Mouse (Mus musculus) forebrain, embryonic 14.5 days (tissue): Measurements from ENCODE around the gene Slc35g2. TPM values are rescaled to one million over a fixed set of nuclear protein-coding genes. Genes with fewer than 3 reads are reported as not detected.

Experiments
- ATAC-seq: fragments of 200-750 bp; cut with Nextera tagmentation; 2 replicates; pipeline ENCODE4 v1.8.0; 2017; ENCODE audit warnings: mild to moderate bottlenecking, moderate library complexity
- DNase-seq: peaks from one replicate; pipeline ENCODE4 v3.0.0-alpha.2; 2015; ENCODE audit warnings: low spot score
- H3K27ac ChIP-seq: fragments of 300-500 bp; sonication (generic); 2 replicates; pipeline ENCODE4 v1.5.1; 2014; ENCODE audit warnings: low read depth, mild to moderate bottlenecking, control low read depth, low read length, moderate library complexity
- H3K27me3 ChIP-seq: fragments of 300-500 bp; sonication (generic); replicated peaks from 2 replicates; pipeline ENCODE4 v1.6.1; 2014; ENCODE audit warnings: low read length, control low read depth, mixed read lengths; ENCODE audit not compliant: control insufficient read depth, insufficient read depth
- H3K36me3 ChIP-seq: fragments of 300-500 bp; sonication (generic); 2 replicates; pipeline ENCODE4 v1.6.1; 2014; ENCODE audit warnings: low read length, control low read depth; ENCODE audit not compliant: control insufficient read depth, insufficient read depth
- H3K4me1 ChIP-seq: fragments of 300-500 bp; sonication (generic); 2 replicates; pipeline ENCODE4 v1.6.1; 2014; ENCODE audit warnings: antibody characterized with exemption, low read length, control low read depth; ENCODE audit not compliant: control insufficient read depth, insufficient read depth
- H3K4me2 ChIP-seq: fragments of 300-500 bp; sonication (generic); 2 replicates; pipeline ENCODE4 v1.6.1; 2014; ENCODE audit warnings: mild to moderate bottlenecking, control low read depth, low read length
- H3K4me3 ChIP-seq: fragments of 300-500 bp; sonication (generic); 2 replicates; pipeline ENCODE4 v1.5.1; 2014; ENCODE audit warnings: low read depth, low read length, control low read depth
- H3K9ac ChIP-seq: fragments of 300-500 bp; sonication (generic); 2 replicates; pipeline ENCODE4 v1.6.1; 2014; ENCODE audit warnings: mild to moderate bottlenecking, low read length, control low read depth, moderate library complexity
- H3K9me3 ChIP-seq: fragments of 300-500 bp; sonication (generic); replicated peaks from 2 replicates; pipeline ENCODE4 v1.6.1; 2016; ENCODE audit warnings: low read length, control low read depth, mixed read lengths; ENCODE audit not compliant: control insufficient read depth
- WGBS: fragments of 180-500 bp; shearing (Covaris S2); extraction: QIAGEN DNeasy Blood & Tissue Kit; methylation state at CpG from one replicate; pipeline ENCODE4 v1.1.7; 2014; 5-methylcytosine and 5-hydroxymethylcytosine counted together
- polyA plus RNA-seq: library from polyadenylated mRNA; unstranded; fragments of >200 nt; fragmentation: Nextera tagmentation; extraction: Ambion mirVana; gene quantifications from 2 replicates; pipeline ENCODE4 v1.2.1, GENCODE M21; 2014

Slc35g2 gene
- polyA plus RNA-seq, 1 experiment from 2014 or later: 8.6 TPM

DNA sequence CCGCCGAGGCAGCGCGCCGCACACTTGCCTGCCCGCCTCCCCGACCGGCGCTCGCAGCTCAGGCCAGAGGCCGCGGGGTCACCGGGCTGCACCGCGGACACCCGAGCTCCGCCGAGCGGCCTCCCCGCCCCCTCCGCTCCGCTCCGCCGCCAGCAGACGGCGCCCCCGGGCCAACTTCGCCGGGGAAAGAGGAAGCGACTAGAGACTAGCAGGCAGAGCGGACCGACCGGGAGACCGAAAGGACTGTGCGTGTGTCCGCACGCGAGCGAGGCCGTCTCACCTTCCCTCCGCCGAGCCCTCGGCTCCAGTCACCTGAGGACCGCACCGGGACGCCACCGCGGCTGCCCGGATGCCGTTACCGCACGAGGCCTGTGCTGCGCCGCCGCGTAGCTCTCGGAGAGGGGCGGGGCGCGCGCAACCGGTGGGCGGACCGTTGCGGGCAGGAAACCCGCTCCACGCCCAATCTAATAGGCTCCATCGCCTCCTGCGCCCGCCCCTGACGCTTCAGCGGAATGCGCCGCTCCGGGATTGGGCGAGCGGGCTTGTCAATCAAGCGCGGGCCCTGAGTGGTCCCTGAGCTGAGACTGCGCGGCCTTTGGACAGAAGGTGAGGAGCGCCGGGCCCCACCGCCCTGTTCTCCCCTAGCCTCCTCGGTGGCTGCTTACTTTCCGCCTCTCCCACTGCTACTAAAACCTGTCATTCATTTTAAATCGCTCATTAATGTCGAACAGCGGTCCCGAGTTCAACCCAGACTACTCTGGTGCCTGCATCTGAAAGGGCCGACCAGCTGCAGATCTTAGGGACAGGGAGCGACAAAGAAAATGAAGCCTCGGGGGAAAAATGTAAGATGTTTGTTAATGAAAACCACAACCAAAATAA is 24.9 kb downstream of the Slc35g2 start, which contains the start of gene Nck1:
TSS of gene Nck1 (minus strand) at position 420 of the 879 bp plus-strand sequence.
- WGBS: under 1% methylated on average over 86 of the region's 93 CpGs
- Histone ChIP-seq H3K27me3 (no peaks in the 10 kb centered on the region), H3K4me2 (peak within 1 kb of the TSS; percentile 68), H3K27ac (peak within 1 kb of the TSS; percentile 89), H3K4me3 (peak within 1 kb of the TSS; percentile 91), H3K36me3 (no peaks in the 10 kb centered on the region), H3K4me1 (peaks cover 7% of the 10 kb centered on the region; the same call in 1 of the 2 replicates), H3K9me3 (peaks cover 9% of the 10 kb centered on the region; the same call in 1 of the 2 replicates), H3K9ac (peak within 1 kb of the TSS; percentile 88)
- DNase-seq (peak; percentile 99), ATAC-seq (peak; percentile 100)

GRCm38 (mm10) chr9:100544948-100545714 is 25.8 kb downstream of the Slc35g2 start:
- H3K4me2 ChIP-seq: peak overlapping the region; percentile 68
- H3K36me3 ChIP-seq: no peaks in the 10 kb centered on the region
- no peaks in the 10 kb centered on the region for H3K27me3 ChIP-seq
- H3K9me3 ChIP-seq: peaks cover 9% of the 10 kb centered on the region; the same call in 1 of the 2 replicates
- DNase-seq (peak; percentile 42), ATAC-seq (no peak)
- peaks cover 7% of the 10 kb centered on the region; the same call in 1 of the 2 replicates for H3K4me1 ChIP-seq
- H3K27ac ChIP-seq: peak overlapping the region; percentile 89
- WGBS: under 1% methylated on average over 38 of the region's 38 CpGs
- peak overlapping the region; percentile 91 for H3K4me3 ChIP-seq
- peak overlapping the region; percentile 88 for H3K9ac ChIP-seq

GRCm38 (mm10) chr9:100535618-100536262 is 35.1 kb downstream of the Slc35g2 start:
- 89% methylated on average over 2 of the region's 2 CpGs for WGBS
- Histone ChIP-seq H3K36me3 (no peaks in the 10 kb centered on the region), H3K27me3 (no peaks in the 10 kb centered on the region), H3K4me2 (no peak overlapping the region), H3K4me1 (no peaks in the 10 kb centered on the region), H3K9ac (no peak overlapping the region), H3K4me3 (no peak overlapping the region), H3K27ac (no peak overlapping the region), H3K9me3 (no peaks in the 10 kb centered on the region)
- ATAC-seq (no peak), DNase-seq (peak; percentile 33)

DNA sequence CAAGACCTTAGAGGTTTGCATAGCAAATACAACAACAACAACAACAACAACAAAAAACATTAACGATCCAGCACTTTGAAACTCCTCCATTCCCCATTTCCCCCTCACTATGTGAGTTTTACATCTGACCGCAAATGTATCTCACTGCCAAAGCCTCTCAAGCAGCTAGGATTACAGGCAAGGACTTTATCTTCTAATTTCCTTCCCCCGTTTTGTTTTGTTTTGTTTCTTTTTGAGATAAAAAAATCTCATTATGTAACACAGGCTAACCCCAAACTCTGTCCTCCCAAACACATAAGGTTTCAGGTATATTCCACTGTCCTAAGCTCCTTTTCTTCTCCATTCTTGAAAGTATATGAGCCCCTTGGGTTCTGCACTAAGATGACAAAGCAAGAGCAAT is 36.2 kb downstream of the Slc35g2 start:
- Histone ChIP-seq H3K4me2 (no peak overlapping the region), H3K27ac (no peak overlapping the region), H3K4me3 (no peak overlapping the region), H3K36me3 (no peaks in the 10 kb centered on the region), H3K9me3 (no peaks in the 10 kb centered on the region), H3K27me3 (no peaks in the 10 kb centered on the region), H3K4me1 (no peaks in the 10 kb centered on the region), H3K9ac (no peak overlapping the region)
- ATAC-seq (no peak), DNase-seq (no peak)
- WGBS: 92% methylated on average over 3 of the region's 3 CpGs

DNA sequence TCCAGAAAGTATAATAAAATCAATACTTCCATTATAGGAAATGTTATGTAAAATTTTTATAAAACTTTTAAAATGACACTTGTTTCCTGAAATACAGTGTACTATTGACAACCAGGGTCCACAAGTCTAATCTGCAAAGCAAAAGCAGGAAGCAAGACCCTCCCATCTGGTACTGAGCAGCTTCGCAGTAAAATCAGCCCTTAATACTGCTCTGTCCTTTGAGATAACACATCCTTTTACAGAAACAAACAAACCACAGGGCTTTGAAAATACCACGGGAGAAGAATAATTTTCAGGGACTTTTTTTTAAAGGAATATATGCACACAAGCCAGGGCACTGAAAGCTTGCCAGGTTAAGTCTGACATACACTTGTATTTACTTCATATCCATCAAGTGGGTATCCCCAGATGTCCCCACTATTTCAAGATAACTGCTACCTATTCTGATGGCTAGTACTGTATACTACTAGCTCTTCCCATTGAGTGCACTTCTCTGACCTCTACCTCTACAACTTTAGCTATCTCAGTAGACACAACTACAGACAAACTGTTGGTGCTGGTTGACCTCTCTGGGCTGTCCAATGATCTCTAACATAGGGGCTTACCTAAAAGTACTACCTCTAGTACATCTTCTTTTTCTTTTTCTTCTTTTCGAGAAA is 37.9 kb downstream of the Slc35g2 start:
- H3K9me3 ChIP-seq: 0 out of 2 replicates have a peak, but pooled peaks cover 3% of the 10 kb centered on the region
- H3K27me3 ChIP-seq: no peaks in the 10 kb centered on the region
- WGBS: 91% methylated on average over 3 of the region's 3 CpGs
- H3K9ac ChIP-seq: no peak overlapping the region
- H3K4me3 ChIP-seq: no peak overlapping the region
- no peak overlapping the region for H3K4me2 ChIP-seq
- H3K27ac ChIP-seq: no peak overlapping the region
- DNase-seq (no peak), ATAC-seq (no peak)
- H3K4me1 ChIP-seq: no peaks in the 10 kb centered on the region
- no peaks in the 10 kb centered on the region for H3K36me3 ChIP-seq

GRCm38 (mm10) chr9:100531296-100531695 is 39.6 kb downstream of the Slc35g2 start:
- DNase-seq (no peak), ATAC-seq (no peak)
- H3K27me3 ChIP-seq: no peaks in the 10 kb centered on the region
- H3K9ac ChIP-seq: no peak overlapping the region
- H3K4me2 ChIP-seq: no peak overlapping the region
- H3K36me3 ChIP-seq: no peaks in the 10 kb centered on the region
- H3K4me3 ChIP-seq: no peak overlapping the region
- 0 out of 2 replicates have a peak, but pooled peaks cover 3% of the 10 kb centered on the region for H3K9me3 ChIP-seq
- H3K4me1 ChIP-seq: no peaks in the 10 kb centered on the region
- no peak overlapping the region for H3K27ac ChIP-seq
- 80% methylated on average over 1 of the region's 1 CpGs for WGBS

DNA sequence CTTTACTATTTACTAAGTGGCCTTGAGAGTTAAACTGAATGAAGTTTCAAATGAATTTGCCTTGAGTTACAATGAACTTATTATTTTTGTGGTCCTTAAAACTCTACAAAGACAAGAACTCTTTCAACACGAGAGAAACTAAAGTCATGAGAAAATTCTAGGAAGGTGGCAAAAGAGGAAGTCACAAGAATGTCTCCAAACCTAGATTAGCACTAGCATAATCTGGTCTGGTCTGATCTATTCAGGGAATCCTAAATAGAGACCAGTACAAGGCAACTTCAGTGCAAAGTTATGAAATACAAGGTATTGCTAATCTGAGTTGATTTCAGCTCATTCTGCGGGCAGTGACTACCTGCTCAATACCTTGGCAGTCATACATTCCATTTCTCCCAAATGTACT is 45.7 kb downstream of the Slc35g2 start:
- WGBS: 84% methylated on average over 2 of the region's 2 CpGs
- H3K27me3 ChIP-seq: no peaks in the 10 kb centered on the region
- no peak overlapping the region for H3K4me2 ChIP-seq
- H3K4me1 ChIP-seq: no peaks in the 10 kb centered on the region
- DNase-seq: no peak
- no peak for ATAC-seq
- H3K36me3 ChIP-seq: no peaks in the 10 kb centered on the region
- H3K9me3 ChIP-seq: 0 out of 2 replicates have a peak, but pooled peaks cover 3% of the 10 kb centered on the region
- H3K27ac ChIP-seq: no peak overlapping the region
- no peak overlapping the region for H3K9ac ChIP-seq
- no peak overlapping the region for H3K4me3 ChIP-seq

- Histone ChIP-seq H3K9me3 (no peaks in the 10 kb centered on the region), H3K27ac (no peak overlapping the region), H3K4me3 (no peak overlapping the region), H3K36me3 (no peaks in the 10 kb centered on the region), H3K9ac (no peak overlapping the region), H3K4me1 (no peaks in the 10 kb centered on the region), H3K4me2 (no peak overlapping the region), H3K27me3 (no peaks in the 10 kb centered on the region)
- 83% methylated on average over 2 of the region's 2 CpGs for WGBS
- DNase-seq (no peak), ATAC-seq (no peak)
Measured at GRCm38 (mm10) chr9:100522029-100522428, 48.9 kb downstream of the Slc35g2 start.
